Mouse (Mus musculus): ENCODE data around the gene Smarca4.
A peak's percentile ranks its signal among the peaks of the same experiment; 100 is the strongest.
"Not testable (repeated sequence)": the region's sequence is repeated elsewhere in the genome, so short reads cannot be mapped to it uniquely, and the experiment has no call there.

The Smarca4 gene

GRCm38 (mm10) chr9:21615617-21616231, at the start of gene Smarca4:
Gene Smarca4, plus strand, starts transcription at chr9:21616169.
- peak; percentile 100 for DNase-seq (ENCODE audit: low read depth, low spot score)

- DNase-seq (ENCODE audit: low read depth, low spot score): peak; percentile 12
Observed at GRCm38 (mm10) chr9:21566538-21566937, 49.4 kb upstream of the Smarca4 start.

GRCm38 (mm10) chr9:21567051-21567450, 48.9 kb upstream of the Smarca4 start:
- DNase-seq (ENCODE audit: low read depth, low spot score): peak; percentile 40

GRCm38 (mm10) chr9:21568657-21569255, 47.2 kb upstream of the Smarca4 start:
- no peak for DNase-seq (ENCODE audit: low read depth, low spot score)

DNA sequence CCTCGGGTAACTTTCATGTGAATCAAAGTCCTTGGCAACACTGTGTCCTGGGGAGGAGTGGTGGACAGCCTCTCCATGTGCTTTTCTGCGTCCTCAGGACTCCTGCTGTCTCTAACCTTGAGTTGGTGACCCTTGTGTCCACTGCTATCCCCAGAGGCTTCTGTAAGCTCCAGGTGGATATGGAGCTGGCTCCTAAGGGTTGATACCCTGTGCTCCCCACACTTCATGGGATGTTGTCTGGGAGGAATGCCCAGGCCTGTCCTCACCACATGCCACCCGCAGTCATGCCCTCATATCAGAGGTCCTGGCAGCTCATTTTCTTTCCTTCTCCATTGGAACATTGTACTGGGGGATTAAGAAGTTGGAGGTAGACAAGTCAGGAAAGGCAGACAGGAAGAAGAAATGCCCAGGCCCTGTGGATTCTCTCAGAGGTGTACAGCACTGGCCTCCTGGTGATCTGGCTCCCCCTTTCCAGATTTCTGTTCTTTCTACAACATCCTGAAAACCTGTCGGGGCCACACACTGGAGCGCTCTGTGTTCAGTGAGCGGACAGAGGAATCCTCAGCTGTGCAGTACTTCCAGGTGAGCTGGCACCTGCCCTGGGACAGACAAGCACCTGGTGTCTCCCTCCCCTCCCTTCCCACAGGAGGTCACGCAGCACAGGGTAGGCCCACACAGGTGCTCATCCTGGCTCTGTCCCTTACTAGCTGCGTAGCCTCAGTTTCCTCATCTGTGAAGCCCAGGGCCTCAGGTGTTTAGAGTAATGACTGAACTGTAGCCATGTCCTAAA, 41.8 kb upstream of the Smarca4 start:
- DNase-seq (ENCODE audit: low read depth, low spot score): no peak

GRCm38 (mm10) chr9:21575253-21575652, 40.7 kb upstream of the Smarca4 start:
- no peak for DNase-seq (ENCODE audit: low read depth, low spot score)

- no peak for DNase-seq (ENCODE audit: low read depth, low spot score)
Observed at GRCm38 (mm10) chr9:21576286-21576685, 39.7 kb upstream of the Smarca4 start.

DNA sequence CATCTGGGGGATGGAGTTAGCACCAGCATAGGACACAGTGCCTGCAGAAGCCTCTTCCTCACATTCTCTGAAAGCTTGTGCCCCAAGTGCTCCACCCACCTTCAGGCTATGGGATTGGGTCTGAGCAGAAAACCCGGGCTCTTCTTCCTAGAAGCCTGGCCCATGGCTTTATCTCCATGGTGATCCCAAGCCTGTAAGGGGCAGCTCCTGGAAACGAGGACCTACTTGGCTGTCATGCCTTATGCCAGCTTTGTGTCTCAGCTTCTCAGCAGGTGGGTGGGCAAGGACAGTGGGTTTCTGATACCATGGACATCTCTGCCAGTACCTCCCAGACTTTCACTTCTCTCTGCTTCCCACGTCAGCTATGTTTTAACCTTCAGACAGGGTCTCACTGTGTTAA, 37.7 kb upstream of the Smarca4 start:
- no peak for DNase-seq (ENCODE audit: low read depth, low spot score)

GRCm38 (mm10) chr9:21585401-21585800, 30.6 kb upstream of the Smarca4 start:
- DNase-seq (ENCODE audit: low read depth, low spot score): no peak

DNA sequence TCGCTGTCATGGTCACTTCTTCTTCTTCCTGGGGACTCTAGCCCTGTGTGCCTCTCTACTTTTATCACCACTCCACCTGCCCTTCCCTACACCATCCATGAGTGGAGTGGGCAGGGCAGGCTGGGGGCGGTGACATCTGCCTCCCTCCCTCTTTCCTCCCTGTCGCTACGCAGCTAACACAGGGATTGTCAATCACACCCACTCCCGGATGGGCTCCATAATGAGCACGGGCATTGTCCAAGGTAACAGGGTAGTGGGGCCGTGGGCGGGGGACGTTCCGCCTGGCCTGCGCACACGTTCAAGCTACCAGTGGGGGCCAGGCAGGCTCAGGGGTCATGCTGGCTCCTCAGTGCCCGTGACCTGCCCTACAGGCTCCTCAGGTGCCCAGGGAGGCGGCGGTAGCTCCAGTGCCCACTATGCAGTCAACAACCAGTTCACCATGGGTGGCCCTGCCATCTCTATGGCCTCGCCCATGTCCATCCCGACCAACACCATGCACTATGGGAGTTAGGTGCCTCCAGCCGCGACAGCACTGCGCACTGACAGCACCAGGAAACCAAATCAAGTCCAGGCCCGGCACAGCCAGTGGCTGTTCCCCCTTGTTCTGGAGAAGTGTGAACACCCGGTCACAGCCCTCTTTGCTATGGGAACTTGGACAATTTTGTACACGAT, 28.2 kb upstream of the Smarca4 start:
- DNase-seq (ENCODE audit: low read depth, low spot score): no peak

- no peak for DNase-seq (ENCODE audit: low read depth, low spot score)
Observed at GRCm38 (mm10) chr9:21588350-21588749, 27.6 kb upstream of the Smarca4 start.

DNA sequence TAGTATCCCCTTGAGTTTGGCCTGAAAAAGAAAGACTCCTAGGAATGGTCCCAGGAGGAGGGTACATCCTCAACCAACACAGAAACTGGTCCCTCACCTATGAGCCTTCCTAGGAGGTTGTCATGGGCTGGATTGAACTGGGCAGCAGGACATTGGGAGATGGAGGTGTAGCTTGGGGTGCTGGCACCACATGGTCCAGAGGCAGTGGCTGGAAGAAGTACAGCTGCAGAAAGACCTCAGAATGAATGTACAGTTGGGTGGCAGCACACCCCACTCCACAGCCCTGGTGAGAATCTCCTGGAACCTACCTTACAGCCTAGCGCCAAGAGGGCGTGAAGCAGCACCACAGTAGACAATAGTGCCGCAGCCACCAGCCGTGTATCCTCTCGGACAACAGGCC, 26.4 kb upstream of the Smarca4 start:
- DNase-seq (ENCODE audit: low read depth, low spot score): no peak

DNA sequence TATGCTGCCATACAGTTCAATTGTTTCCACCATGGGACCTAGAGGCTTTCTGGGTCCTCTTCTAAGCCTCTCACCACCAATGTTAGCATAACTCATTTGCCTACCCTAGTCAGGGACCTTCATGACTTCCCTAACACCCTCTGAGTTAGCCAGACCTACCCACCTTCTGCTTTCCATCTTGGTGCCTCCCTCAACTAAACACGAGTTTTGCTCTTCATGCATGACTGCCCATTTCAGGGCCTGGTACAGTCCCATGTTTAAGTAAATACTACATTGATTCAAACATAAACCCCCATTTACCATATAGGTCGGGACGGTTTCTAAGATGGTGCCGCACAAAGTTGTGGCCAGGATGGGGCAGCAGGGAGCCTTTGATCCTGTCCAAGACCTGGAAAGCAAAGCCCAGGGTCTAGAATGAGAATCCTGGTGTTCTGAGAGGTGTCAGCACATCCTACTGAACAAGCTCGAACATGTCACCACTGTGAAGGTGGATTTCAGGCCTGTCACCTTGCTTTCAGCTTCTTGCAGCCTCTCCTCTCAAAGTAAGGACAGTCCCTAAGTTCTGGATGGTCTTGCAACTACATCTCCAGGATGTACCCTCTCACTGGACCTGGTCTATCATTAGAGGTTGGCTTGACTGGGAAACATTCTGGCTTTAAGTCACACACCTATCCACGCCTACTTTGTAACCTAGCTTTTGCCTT, 24.7 kb upstream of the Smarca4 start:
- DNase-seq (ENCODE audit: low read depth, low spot score): no peak

DNA sequence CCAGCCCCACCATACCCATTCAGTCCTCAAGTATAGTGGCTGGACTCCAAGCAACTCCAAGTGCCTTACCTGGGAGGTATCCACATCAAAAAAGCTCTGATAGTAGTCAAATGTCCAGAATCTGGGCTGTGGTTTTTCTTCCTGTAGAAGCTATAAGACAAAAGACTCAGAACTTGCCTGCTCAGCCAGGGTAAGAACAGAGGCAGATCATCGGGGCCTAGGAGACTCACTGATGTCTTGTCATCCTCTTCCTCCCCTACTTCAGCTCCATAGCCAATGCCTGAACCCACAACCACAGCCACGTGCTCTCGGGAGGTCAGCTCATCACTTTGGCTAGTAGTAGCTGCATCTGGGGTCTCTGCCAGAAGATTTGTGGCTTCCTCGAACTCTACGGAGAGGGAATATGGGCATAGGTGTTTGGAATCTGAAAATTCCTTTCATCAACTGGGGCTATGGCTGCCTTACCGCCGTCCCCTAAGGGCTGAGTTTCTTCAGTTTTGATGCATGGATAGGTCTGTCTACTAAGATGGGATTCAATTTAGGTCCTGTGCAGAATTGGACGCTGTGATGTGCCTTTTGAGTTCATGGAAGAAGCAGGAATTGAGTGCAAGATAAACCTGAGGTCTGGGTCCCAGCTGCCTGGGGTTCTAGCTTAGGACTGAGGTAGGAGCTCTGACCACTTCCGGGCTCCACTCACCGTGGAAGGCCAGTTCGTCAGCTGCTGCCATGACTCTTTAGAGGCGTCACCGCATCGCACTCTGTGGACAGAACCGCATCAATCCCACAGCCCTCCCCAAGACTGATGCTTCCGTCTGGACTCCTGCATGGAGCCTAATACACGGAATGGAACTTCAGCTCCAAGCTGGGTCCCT, 23.9 kb upstream of the Smarca4 start:
- DNase-seq (ENCODE audit: low read depth, low spot score): no peak

DNA sequence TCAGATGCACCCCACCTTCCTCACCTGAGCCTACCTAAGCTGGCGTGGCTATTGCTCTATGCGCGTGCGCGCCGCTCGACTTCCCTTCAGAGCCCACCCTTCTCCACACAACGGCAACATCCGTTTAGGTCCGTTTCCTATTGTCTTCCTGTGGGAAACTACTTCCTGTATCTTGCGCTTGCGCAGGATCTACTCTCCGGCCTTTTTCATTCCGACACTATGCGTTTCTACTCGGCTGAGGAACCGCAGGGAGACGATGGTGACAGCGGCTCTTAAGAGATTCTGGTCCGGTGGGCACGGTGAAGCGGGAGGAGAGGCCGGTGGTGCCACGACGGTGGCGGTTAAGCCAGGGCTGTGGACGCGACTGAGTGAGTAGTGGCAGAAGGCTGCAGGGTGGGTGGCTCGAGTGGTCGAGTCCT, 23.3 kb upstream of the Smarca4 start, which contains the start of the genes Timm29 and Yipf2:
TSS of gene Timm29 (plus strand) at position 20 of the 419 bp plus-strand sequence.
TSS of gene Yipf2 (minus strand) at position 126 of the 419 bp plus-strand sequence.
- DNase-seq (ENCODE audit: low read depth, low spot score): peak; percentile 95

DNA sequence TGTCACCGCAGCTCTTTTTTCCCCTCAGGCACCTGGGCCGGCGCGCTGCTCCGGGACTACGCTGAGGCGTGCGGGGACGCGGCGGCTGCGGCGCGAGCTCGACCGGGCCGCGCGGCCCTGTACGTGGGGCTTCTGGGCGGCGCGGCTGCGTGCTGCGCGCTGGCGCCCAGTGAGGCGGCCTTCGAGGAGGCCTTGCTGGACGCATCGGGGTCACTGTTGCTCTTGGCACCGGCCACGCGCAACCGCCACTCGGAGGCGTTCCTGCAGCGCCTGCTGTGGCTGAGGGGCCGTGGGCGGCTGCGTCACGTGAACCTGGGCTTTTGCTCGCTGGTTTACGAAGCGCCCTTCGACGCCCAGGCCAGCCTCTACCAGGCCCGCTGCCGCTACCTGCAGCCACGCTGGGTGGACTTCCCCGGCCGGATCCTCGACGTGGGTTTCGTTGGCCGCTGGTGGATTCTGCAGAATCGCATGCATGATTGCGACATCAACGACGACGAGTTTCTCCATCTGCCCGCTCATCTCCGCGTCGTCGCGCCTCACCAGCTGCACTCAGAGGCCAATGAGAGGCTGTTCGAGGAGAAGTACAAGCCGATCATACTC, 22.7 kb upstream of the Smarca4 start:
- peak; percentile 69 for DNase-seq (ENCODE audit: low read depth, low spot score)

GRCm38 (mm10) chr9:21594350-21594749, 21.6 kb upstream of the Smarca4 start:
- DNase-seq (ENCODE audit: low read depth, low spot score): not testable (repeated sequence)

GRCm38 (mm10) chr9:21594838-21595237, 21.1 kb upstream of the Smarca4 start:
- no peak for DNase-seq (ENCODE audit: low read depth, low spot score)

DNA sequence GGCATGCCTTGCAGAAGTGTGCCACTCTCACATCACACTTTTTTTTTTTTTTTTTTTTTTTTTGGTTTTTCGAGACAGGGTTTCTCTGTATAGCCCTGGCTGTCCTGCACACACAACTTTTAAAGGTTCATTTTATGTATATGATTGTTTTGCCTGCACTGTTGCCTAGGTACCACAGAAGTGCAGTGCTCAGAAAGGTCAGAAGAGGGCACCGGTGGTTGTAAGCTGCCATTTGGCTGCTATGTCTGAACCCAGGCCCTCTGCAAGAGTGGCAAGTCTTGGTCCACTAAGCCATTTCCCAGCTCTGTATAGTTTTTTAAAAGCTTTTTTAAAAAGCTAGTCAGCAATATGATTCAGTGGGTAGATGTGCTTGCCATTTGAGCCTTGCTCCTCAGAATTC, 17.8 kb upstream of the Smarca4 start:
- DNase-seq (ENCODE audit: low read depth, low spot score): peak; percentile 78

GRCm38 (mm10) chr9:21600186-21600585, 15.8 kb upstream of the Smarca4 start:
- no peak for DNase-seq (ENCODE audit: low read depth, low spot score)
